Mouse (Mus musculus): ENCODE data around the gene Tacc2.
"Not testable (repeated sequence)": the region's sequence is repeated elsewhere in the genome, so short reads cannot be mapped to it uniquely, and the experiment has no call there.

Gene Tacc2

GRCm38 (mm10) chr7:130577388-130578003, at the start of gene Tacc2:
Tacc2 (plus strand) TSS chr7:130577438.
- DNase-seq: no peak

- DNase-seq: not testable (repeated sequence)
These were observed 46.1 kb upstream of the Tacc2 start for GRCm38 (mm10) chr7:130531138-130531537.

GRCm38 (mm10) chr7:130533316-130534260, 43.6 kb upstream of the Tacc2 start:
- peak; percentile 95 to 98 for DNase-seq

GRCm38 (mm10) chr7:130535174-130535573, 42.1 kb upstream of the Tacc2 start:
- DNase-seq: no peak

- no peak for DNase-seq
These were observed 40.2 kb upstream of the Tacc2 start for GRCm38 (mm10) chr7:130537068-130537467.

- DNase-seq: no peak
These were observed 37.1 kb upstream of the Tacc2 start for GRCm38 (mm10) chr7:130540176-130540575.

DNA sequence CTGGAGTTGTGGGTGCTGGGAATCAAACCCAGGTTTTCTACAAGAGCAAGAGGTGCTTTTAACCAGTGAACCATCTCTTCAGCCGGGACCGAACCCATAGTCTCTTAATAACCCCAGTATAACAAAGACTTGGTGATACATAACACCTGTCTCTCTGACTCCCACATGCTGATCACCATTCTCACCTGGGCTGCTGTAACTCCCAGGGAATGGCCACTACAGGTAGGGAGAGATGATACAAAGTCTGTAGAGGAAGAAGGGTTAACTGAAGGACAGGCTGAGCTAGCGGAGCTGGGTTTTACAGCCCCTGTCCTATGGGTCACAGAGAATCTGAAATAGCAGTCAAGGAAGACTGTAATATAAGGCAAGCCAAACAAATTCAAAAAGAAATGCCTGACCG, 34.1 kb upstream of the Tacc2 start:
- no peak for DNase-seq

- DNase-seq: no peak
These were observed 31.8 kb upstream of the Tacc2 start for GRCm38 (mm10) chr7:130545401-130545800.

GRCm38 (mm10) chr7:130545893-130546292, 31.3 kb upstream of the Tacc2 start:
- no peak for DNase-seq

- DNase-seq: no peak
These were observed 30.8 kb upstream of the Tacc2 start for GRCm38 (mm10) chr7:130546421-130546790.

DNA sequence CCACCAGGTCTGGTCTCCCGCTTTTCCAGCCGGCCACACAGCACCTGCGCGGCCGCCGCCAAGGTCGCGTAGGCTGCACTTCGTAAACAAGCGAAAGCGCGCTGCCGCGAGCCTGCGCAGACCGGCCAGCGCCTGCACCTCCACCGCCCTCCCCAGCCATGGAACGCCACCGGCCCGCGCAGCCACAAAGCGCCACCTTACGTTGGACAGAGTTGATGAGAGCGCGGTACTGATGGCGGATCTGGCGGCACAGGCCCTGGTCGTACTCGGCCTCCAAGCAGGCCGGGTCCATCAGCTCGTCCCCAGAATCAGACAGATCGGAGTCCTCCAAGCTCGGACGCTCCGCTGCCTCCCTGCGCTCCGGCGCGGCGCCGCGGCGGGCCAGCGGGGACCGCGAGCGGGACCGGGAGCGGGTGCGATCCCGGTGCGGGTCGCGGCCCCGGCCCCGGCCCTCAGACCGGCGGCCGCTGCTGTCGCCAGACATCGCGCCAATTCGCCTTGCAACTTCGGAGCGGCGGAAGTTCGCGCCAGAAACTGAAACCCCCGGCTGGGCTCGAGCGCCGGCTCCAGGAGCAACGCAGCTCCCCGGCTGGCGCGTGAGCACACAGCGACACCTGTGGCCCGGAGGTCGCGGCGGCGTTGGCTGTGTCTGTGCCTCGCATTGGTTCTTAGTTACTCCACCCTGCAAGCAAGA, 30.3 kb upstream of the Tacc2 start:
- peak; percentile 96 for DNase-seq

DNA sequence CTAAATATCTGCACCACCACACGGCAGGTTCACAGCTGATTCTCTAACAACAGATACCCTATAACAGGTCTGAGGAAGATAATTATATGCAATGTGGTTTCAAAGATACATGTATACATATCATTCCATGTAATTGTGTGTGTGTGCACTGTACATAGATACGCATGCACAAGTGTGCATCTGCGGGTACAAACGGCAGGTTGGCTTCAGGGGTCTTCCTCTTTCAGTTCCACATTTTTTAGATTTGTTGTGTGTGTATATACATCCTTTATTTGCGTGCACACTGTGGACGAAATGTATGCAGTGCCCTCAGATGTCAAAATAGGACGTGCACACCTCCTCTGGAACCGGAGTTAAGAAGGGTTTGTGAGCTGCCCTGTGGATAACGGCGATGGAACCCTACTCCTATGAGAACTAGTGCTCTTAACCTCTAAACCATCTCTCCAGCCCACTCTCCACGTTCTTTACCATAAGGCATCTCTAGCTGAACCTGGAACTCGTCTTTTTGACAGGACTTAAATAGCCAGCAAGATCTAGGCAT, 29.5 kb upstream of the Tacc2 start:
- no peak for DNase-seq

- DNase-seq: peak; percentile 72 to 85
These were observed 24.5 kb upstream of the Tacc2 start for GRCm38 (mm10) chr7:130552780-130553179.

DNA sequence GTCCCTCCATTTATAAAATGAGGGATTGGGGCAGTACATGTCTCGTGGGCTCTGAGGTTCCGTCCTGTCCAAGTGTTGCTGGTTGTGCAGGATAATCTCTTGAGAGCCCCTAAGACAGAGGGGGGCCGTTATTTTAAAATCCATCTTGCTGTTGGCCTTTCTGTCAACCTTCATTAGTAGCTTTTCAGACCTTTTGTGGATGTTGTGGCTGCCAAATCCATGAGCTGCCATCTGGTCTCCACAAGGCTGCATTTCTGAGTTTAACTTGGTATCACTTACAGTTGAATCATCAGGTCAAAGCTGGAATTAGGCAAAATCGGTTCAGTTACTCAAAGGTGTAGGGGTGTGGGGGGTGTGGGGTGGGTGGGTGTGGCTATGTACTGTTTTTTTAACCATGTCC, 23.9 kb upstream of the Tacc2 start:
- peak in 1 of 2 experiments; percentile 48 for DNase-seq

GRCm38 (mm10) chr7:130555597-130555996, 21.6 kb upstream of the Tacc2 start:
- DNase-seq: no peak

DNA sequence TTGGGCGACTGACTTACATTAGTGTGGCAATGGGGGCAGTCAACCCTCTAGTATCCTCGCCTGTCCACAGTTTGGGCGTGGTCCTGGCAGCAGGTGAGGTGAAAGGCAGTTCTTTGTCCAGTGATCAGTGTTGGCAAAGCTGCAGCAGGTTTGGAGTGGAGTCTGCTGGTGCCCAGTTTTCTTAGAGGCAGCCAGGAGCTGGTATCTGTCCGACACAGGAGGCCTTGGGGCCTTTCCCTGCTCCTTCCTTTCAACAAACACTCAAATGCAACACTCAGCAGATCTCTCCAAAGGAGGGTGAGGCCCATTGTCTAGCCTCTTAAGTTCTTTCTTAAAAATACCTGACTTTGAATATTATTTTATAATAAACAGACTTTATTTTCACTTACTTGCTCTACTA, 18.6 kb upstream of the Tacc2 start:
- DNase-seq: no peak

DNA sequence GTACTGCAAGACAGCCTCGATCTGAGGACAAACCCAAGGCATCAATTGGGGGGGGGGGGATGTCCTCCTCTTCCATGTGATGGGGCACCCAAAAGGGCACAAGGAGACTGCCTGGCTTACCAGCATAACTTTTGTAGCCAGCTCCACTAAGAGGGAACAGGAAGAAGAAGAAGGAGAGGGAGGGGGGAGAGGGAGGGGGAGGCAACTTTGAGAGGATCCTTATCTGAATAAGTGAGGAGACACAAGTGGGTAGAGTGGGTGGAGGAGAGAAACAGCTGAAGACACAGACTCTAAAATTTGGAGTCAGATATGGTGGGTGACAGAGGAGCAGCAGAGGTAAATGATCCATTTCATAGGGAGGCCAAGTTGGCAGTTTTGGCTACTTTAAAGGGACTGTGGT, 16.3 kb upstream of the Tacc2 start:
- no peak for DNase-seq

GRCm38 (mm10) chr7:130563276-130563675, 14.0 kb upstream of the Tacc2 start:
- DNase-seq: no peak

DNA sequence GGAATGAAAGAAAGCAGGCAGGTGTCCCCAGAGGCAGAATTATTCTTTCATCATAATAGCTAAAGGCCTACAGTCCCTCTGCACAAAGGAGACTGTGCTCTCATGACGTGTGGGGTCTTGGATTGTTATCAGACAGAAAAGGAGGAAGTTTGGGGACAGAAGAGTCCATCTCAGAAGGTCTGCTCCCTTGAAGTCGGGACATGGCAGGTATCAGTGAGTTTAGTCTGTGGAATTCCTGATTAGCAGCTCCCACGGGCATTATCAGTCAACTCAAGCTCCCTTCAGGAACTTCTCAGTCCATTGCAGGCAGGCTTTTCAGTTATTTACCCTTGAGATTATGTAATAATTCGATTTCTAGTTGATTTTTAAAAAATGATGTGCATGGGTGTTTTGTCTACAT, 13.4 kb upstream of the Tacc2 start:
- DNase-seq: no peak

- DNase-seq: no peak
These were observed 12.6 kb upstream of the Tacc2 start for GRCm38 (mm10) chr7:130564596-130564995.

- DNase-seq: no peak
These were observed 8.3 kb upstream of the Tacc2 start for GRCm38 (mm10) chr7:130568783-130569436.

- no peak for DNase-seq
These were observed 6.8 kb upstream of the Tacc2 start for GRCm38 (mm10) chr7:130570472-130570871.

DNA sequence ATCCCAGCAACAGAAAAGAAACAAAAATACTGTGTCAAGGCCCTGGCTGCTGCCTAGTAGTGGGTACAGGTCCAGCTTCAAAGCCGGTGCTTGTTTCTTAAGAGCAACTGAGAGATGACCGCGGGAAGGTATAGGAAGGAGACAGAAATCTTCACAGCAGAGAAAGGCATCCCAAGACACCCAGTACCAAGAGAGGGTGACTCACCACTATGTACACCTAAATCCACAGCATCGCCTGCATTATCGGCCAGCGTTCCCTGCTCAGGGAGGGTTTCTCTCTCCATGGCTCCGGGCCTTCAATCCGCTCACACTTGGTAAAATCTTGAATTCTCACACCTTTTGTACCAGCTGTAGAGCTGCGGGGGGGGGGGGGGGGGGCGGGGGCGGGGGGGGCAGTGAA, 4.4 kb upstream of the Tacc2 start, which contains the start of gene Nsmce4a:
Gene Nsmce4a (minus strand): TSS at position 298 of the 400 bp plus-strand sequence.
- DNase-seq: no peak
